Mouse (Mus musculus) stomach, embryonic 16.5 days (tissue): ENCODE results near the gene Plp1. TPM values are rescaled to one million over a fixed set of nuclear protein-coding genes. Genes with fewer than 3 reads are reported as not detected.

Source experiments
- ATAC-seq: fragments of 200-750 bp; cut with Nextera tagmentation; 2 replicates; pipeline ENCODE4 v1.8.0; 2017; ENCODE audit warnings: moderate number of reproducible peaks, moderate TSS enrichment; ENCODE audit not compliant: insufficient read depth, low FRiP score
- H3K27ac ChIP-seq: fragments of 300-500 bp; sonication (generic); 2 replicates; pipeline ENCODE4 v1.5.1; 2014; ENCODE audit warnings: low read length
- H3K27me3 ChIP-seq: fragments of 300-500 bp; sonication (generic); 2 replicates; pipeline ENCODE4 v1.6.1; 2014; ENCODE audit warnings: low read length, control low read depth, mixed read lengths; ENCODE audit not compliant: control insufficient read depth, insufficient read depth
- H3K36me3 ChIP-seq: fragments of 300-500 bp; sonication (generic); 2 replicates; pipeline ENCODE4 v1.6.1; 2014; ENCODE audit warnings: low read length; ENCODE audit not compliant: control insufficient read depth, insufficient read depth
- H3K4me1 ChIP-seq: fragments of 300-500 bp; sonication (generic); 2 replicates; pipeline ENCODE4 v1.6.1; 2014; ENCODE audit warnings: low read length, control low read depth, mixed read lengths; ENCODE audit not compliant: control insufficient read depth, insufficient read depth
- H3K4me2 ChIP-seq: fragments of 300-500 bp; sonication (generic); 2 replicates; pipeline ENCODE4 v1.6.1; 2014; ENCODE audit warnings: low read depth, low read length, mixed read lengths
- H3K4me3 ChIP-seq: fragments of 300-500 bp; sonication (generic); replicated peaks from 2 replicates; pipeline ENCODE4 v1.5.1; 2014; ENCODE audit warnings: mild to moderate bottlenecking, low read length
- H3K9ac ChIP-seq: fragments of 300-500 bp; sonication (generic); 2 replicates; pipeline ENCODE4 v1.6.1; 2014; ENCODE audit warnings: low read length
- H3K9me3 ChIP-seq: fragments of 300-500 bp; sonication (generic); replicated peaks from 2 replicates; pipeline ENCODE4 v1.6.1; 2016; ENCODE audit warnings: low read length, control low read depth; ENCODE audit not compliant: control insufficient read depth
- WGBS: fragments of 180-500 bp; shearing (Covaris S2); extraction: QIAGEN DNeasy Blood & Tissue Kit; methylation state at CpG from one replicate; pipeline ENCODE4 v1.1.7; 2014; 5-methylcytosine and 5-hydroxymethylcytosine counted together
- polyA plus RNA-seq: library from polyadenylated mRNA; unstranded; fragments of >200 nt; fragmentation: Nextera tagmentation; extraction: Ambion mirVana; gene quantifications from 2 replicates; pipeline ENCODE4 v1.2.1, GENCODE M21; 2015

The Plp1 gene
- polyA plus RNA-seq, 1 experiment from 2014 or later = 5.9 TPM

GRCm38 (mm10) chrX:136828610-136829009 lies 6.1 kb downstream of the Plp1 start:
- Histone ChIP-seq H3K4me3 (no peak overlapping the region), H3K4me2 (no peak overlapping the region), H3K4me1 (no peaks in the 10 kb centered on the region), H3K9me3 (no peaks in the 10 kb centered on the region), H3K36me3 (no peaks in the 10 kb centered on the region), H3K9ac (no peak overlapping the region), H3K27ac (no peak overlapping the region), H3K27me3 (peaks cover 5% of the 10 kb centered on the region)
- no peak for ATAC-seq

DNA sequence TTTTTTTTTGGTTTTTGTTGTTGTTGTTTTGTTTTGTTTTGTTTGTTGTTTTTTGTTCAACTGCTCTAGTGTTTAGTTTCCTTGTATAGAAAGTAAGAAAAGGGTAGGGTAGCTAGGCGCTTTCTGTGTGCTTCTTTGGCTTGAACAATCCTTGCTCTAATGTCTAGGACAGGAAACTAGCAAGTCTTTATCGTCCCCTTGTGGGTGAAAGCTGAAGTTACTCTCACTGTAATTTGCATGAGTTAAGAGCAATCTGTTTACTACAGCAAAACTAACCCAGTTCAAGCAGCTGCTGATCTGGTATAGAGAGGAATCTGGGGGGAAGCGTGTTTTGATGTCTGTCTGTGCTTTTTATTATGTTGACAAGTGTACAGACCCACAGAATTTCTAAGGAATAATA lies 27.8 kb downstream of the Plp1 start:
- Histone ChIP-seq H3K27me3 (no peaks in the 10 kb centered on the region), H3K9ac (no peak overlapping the region), H3K9me3 (no peaks in the 10 kb centered on the region), H3K27ac (no peak overlapping the region), H3K4me3 (no peak overlapping the region), H3K4me2 (no peak overlapping the region), H3K4me1 (no peaks in the 10 kb centered on the region), H3K36me3 (no peaks in the 10 kb centered on the region)
- 39% methylated on average over 3 of the region's 3 CpGs for WGBS
- ATAC-seq = no peak

DNA sequence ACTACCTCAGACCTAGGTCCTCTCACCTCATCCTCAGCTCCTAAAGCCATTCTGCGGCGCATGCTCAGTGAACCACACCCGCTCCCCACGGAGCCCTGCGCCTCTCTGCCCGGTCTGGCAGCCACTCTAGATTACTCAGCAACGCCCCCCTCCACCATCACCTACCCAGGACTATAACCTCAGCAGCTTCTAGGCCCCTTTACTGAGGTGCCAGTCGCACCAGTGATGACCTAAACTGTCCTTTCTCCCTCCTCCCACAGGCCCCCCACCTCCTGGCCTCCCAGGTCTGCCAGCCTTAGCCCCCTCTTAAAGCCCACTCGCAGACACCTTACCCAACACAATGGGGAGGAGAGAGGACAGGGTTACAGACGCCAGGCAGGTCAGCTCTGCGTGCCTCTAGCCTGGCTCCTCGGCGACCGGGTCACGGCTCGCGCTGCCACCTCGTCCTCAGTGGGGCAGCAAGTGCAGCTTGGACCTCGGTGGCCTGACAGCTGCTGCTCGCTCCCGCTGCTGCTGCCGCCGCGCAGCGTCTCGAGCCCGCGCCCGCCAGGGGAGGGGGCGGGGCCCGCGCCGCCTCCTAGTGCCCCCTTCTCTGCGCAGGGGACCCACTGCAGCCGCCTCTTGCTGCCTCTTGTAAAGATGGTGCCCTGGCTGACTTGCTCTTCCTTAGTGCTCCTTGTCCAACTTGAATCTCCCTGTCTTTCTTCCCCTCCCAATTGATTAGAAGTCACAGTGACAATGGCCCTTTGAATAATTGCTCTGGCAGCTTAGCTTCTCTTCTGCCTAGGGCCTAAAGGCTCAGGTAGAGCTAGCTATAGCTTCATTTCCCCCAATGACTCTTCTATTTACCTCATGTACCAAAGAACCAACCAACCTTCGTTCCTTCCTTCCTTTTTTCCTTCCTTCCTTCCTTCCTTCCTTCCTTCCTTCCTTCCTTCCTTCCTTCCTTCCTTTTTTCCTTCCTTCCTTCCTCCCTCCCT lies 45.9 kb downstream of the Plp1 start, which contains the start of gene Rab9b:
Rab9b (minus strand) TSS at position 695 of the 980 bp plus-strand sequence.
- H3K9ac ChIP-seq = peak within 1 kb of the TSS; percentile 36; the same call in 1 of the 2 replicates
- peak within 1 kb of the TSS; percentile 48 for H3K4me3 ChIP-seq
- no peak within 1 kb of the TSS for H3K27ac ChIP-seq
- peak; percentile 29; the same call in 1 of the 2 replicates for ATAC-seq
- H3K9me3 ChIP-seq = no peaks in the 10 kb centered on the region
- H3K4me1 ChIP-seq = no peaks in the 10 kb centered on the region
- no peaks in the 10 kb centered on the region for H3K27me3 ChIP-seq
- H3K36me3 ChIP-seq = no peaks in the 10 kb centered on the region
- peak within 1 kb of the TSS; percentile 68 for H3K4me2 ChIP-seq
- 11% methylated on average over 26 of the region's 36 CpGs for WGBS

Other genes with a start within 250 kb of the Plp1 start
- 8.3 and 12.2 TPM in 2 replicates for gene Tceal3, start 231.8 kb upstream of the Plp1 start, polyA plus RNA-seq
- gene Tceal1, start 114.7 kb upstream of the Plp1 start, polyA plus RNA-seq = 9.1 and 10.4 TPM in 2 replicates
- gene Morf4l2, start 79.0 kb upstream of the Plp1 start, polyA plus RNA-seq = 496 and 508 TPM in 2 replicates
- not detected in 2 replicates for gene Glra4, start 42.5 kb upstream of the Plp1 start, polyA plus RNA-seq
- gene Rab9b, start 46.1 kb downstream of the Plp1 start, polyA plus RNA-seq = 0.55 and 0.71 TPM in 2 replicates
- not detected in 2 replicates for gene H2bfm, start 104.7 kb downstream of the Plp1 start, polyA plus RNA-seq
- 31.2 and 52.2 TPM in 2 replicates for gene Tmsb15b2, start 152.8 kb downstream of the Plp1 start, polyA plus RNA-seq
- gene Tmsb15l, start 154.2 kb downstream of the Plp1 start, polyA plus RNA-seq = 4.4 and 4.9 TPM in 2 replicates
- 21.8 and 23.1 TPM in 2 replicates for gene Tmsb15b1, start 154.2 kb downstream of the Plp1 start, polyA plus RNA-seq
- gene Zcchc18, start 170.5 kb downstream of the Plp1 start, polyA plus RNA-seq = 14.6 and 16.0 TPM in 2 replicates
- gene Slc25a53, start 215.6 kb downstream of the Plp1 start, polyA plus RNA-seq = 7.3 and 9.3 TPM in 2 replicates
- 6.1 and 6.5 TPM in 2 replicates for gene Fam199x, start 226.9 kb downstream of the Plp1 start, polyA plus RNA-seq